ENCODE assay signal across 9 mouse cellular contexts in the genomic region with DNA sequence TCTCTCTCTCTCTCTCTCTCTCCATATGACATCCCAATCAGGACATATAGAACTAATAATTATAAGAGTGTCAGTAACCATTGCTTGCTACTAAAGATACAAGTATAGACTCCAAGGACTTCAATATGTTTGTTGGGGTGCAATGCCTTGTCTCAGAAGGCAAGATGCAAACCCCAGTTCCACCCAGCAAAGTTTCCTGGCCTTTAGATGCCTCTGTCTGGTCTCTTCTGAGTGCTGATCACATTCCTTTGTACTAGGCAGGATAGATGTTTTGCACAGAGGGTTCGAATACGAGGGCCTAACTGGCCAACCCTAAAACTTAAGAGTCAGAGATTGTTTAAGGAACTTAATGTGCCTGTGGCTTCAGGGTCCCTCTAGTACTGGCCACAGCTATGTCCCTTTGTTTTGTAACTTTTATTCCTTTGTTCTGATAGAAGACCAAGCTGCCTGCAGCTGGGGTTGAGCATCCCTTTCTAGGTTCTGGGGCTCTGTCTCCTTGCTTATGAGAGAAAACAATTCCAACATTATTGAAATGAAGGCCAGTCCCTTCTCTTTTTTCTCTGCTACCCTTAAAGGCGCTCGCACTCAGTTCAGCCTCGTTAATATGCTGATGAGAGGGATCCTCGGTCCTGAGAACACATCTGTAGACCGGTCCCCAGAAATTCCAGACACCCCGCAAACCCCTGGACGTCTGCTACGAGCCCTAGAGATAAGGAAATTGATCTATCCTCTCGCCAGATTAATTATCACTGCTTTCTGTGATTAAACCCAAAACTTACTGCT. TPM values are rescaled to one million over a fixed set of nuclear protein-coding genes. Genes with fewer than 3 reads are reported as not detected.
DNase-seq lines count a peak whose midpoint lies in the region; ATAC-seq lines count a peak whose summit lies in the region.
"Had no signal": no experiment of that assay in that cellular context is flagged by ENCODE, and none has a peak within 500 bp of the region (broad histone marks: within the 10 kb centered on the region; RNA-seq: fewer than 3 reads in every experiment).

No protein-coding gene starts in this region.

- no peaks in the 10 kb centered on the region for H3K36me3 ChIP-seq in heart, embryonic 15.5 days
- H3K36me3 ChIP-seq in hindbrain, embryonic 16.5 days (ENCODE audit: control insufficient read depth, insufficient read depth, low read length), result no peaks in the 10 kb centered on the region
- H3K36me3 ChIP-seq in neural tube, embryonic 11.5 days (ENCODE audit: control insufficient read depth, insufficient read depth, low read length), result no peaks in the 10 kb centered on the region

- 8% methylated on average over 11 of the region's 11 CpGs for WGBS in heart, embryonic 15.5 days
- WGBS in hindbrain, embryonic 16.5 days, result 6% methylated on average over 11 of the region's 11 CpGs
- 3% methylated on average over 11 of the region's 11 CpGs for WGBS in neural tube, embryonic 11.5 days

- DNase-seq in heart, postnatal 36 days, result no peak
- peak; percentile 27 for DNase-seq in embryo, embryonic 9.5 days (ENCODE audit: extremely low spot score)
- DNase-seq in neural tube, embryonic 11.5 days (ENCODE audit: low spot score), result peak; percentile 25
- DNase-seq in right cerebral cortex, postnatal 36 days (ENCODE audit: low spot score in 2 of 2), result no peak
- DNase-seq in gastrocnemius, postnatal 36 days, result no peak
- no peak for DNase-seq in adrenal gland, adult 18-20 months (ENCODE audit: low spot score in 2 of 2)

- peak overlapping the region; percentile 63 for H3K9ac ChIP-seq in heart, embryonic 15.5 days
- H3K9ac ChIP-seq in hindbrain, embryonic 16.5 days (ENCODE audit: low read depth, low read length), result peak overlapping the region; percentile 95
- peak overlapping the region; percentile 84 for H3K9ac ChIP-seq in neural tube, embryonic 11.5 days (ENCODE audit: low read length)
- H3K9ac ChIP-seq: liver, embryonic 14.5 days had no signal

- ATAC-seq in heart, embryonic 15.5 days (replicated peaks; ENCODE audit: insufficient number of reproducible peaks, insufficient read depth, low FRiP score, low read depth), result no peak
- no peak for ATAC-seq in hindbrain, embryonic 16.5 days
- ATAC-seq in neural tube, embryonic 11.5 days (ENCODE audit: insufficient read depth, low FRiP score, low TSS enrichment), result no peak

- intact Hi-C loops in heart, postnatal 36 days (cut with DNase I), result loop anchor here (5.0 to 10.0 kb wide), 3 partner anchors 452 to 1244 kb away; no protein-coding TSS in a partner anchor
- intact Hi-C loops in gastrocnemius, postnatal 36 days (cut with DNase I), result loop anchor here (10.0 kb wide), 1 partner anchor 1242 kb away; no protein-coding TSS in a partner anchor

- H3K9me3 ChIP-seq in heart, embryonic 15.5 days (replicated peaks), result no peaks in the 10 kb centered on the region
- no peaks in the 10 kb centered on the region for H3K9me3 ChIP-seq in hindbrain, embryonic 16.5 days (ENCODE audit: control insufficient read depth, low read length)
- H3K9me3 ChIP-seq in neural tube, embryonic 11.5 days (ENCODE audit: control insufficient read depth, low read length), result no peaks in the 10 kb centered on the region

- peak overlapping the region; percentile 84 for H3K27ac ChIP-seq in heart, embryonic 15.5 days
- H3K27ac ChIP-seq in hindbrain, embryonic 16.5 days (ENCODE audit: low read depth, low read length), result peak overlapping the region; percentile 94
- H3K27ac ChIP-seq in neural tube, embryonic 11.5 days (ENCODE audit: low read depth, low read length), result peak overlapping the region; percentile 0; the same call in 1 of the 2 replicates
- H3K27ac ChIP-seq: liver, embryonic 14.5 days had no signal

- H3K27me3 ChIP-seq in heart, embryonic 15.5 days, result peaks cover 45% of the 10 kb centered on the region
- no peaks in the 10 kb centered on the region for H3K27me3 ChIP-seq in hindbrain, embryonic 16.5 days (replicated peaks; ENCODE audit: control insufficient read depth, insufficient read depth, low read length)
- no peaks in the 10 kb centered on the region for H3K27me3 ChIP-seq in neural tube, embryonic 11.5 days (ENCODE audit: control insufficient read depth, insufficient read depth, low read length)

- H3K4me3 ChIP-seq in heart, embryonic 15.5 days, result peak overlapping the region; percentile 69
- peak overlapping the region; percentile 87 for H3K4me3 ChIP-seq in hindbrain, embryonic 16.5 days (ENCODE audit: low read length)
- H3K4me3 ChIP-seq in neural tube, embryonic 11.5 days (ENCODE audit: low read depth, low read length), result peak overlapping the region; percentile 78

- peaks cover 31% of the 10 kb centered on the region for H3K4me1 ChIP-seq in heart, embryonic 15.5 days (replicated peaks)
- peaks cover 10% of the 10 kb centered on the region for H3K4me1 ChIP-seq in hindbrain, embryonic 16.5 days (ENCODE audit: control insufficient read depth, insufficient read depth, low read depth, low read length)
- no peaks in the 10 kb centered on the region; the same call in 1 of the 2 replicates for H3K4me1 ChIP-seq in neural tube, embryonic 11.5 days (ENCODE audit: control insufficient read depth, insufficient read depth, low read length)

- H3K4me2 ChIP-seq in heart, embryonic 15.5 days, result peak overlapping the region; percentile 97
- H3K4me2 ChIP-seq in hindbrain, embryonic 16.5 days (ENCODE audit: low read length), result peak overlapping the region; percentile 83
- H3K4me2 ChIP-seq in neural tube, embryonic 11.5 days (ENCODE audit: low read depth), result peak overlapping the region; percentile 80

RNA-seq across cellular contexts. Expression of a gene that starts 2.5 kb away (rescaled TPM):
- polyA plus RNA-seq in heart, embryonic 15.5 days (2015; fragmentation: Nextera tagmentation; extraction: Ambion mirVana), result 42.2 and 63.9 TPM in 2 replicates
- 10 to 100 TPM; 11.6 to 14.3 TPM for total RNA-seq in heart, postnatal 36 days (2021)
- 37.9 and 45.3 TPM in 2 replicates for polyA plus RNA-seq in hindbrain, embryonic 16.5 days (2015; fragmentation: Nextera tagmentation; extraction: Ambion mirVana)
- 106 and 108 TPM in 2 replicates for polyA plus RNA-seq in neural tube, embryonic 11.5 days (2014; fragmentation: Nextera tagmentation; extraction: Ambion mirVana)
- total RNA-seq in gastrocnemius, postnatal 36 days (2021), result 1 to 10 TPM in 1 of 2 experiments, under 1 TPM in 1; 0.97 to 1.7 TPM
- total RNA-seq in adrenal gland, adult 18-20 months (2021), result 10 to 100 TPM; 11.4 to 13.3 TPM

Comparison
In these comparisons a context has a peak if more than half of its experiments do, and no peak if none do; other contexts are left out.
1. H3K27ac ChIP-seq: peak in every context shown above with its lines; median percentile 94 in hindbrain, embryonic 16.5 days; 84 in heart, embryonic 15.5 days; 0 in neural tube, embryonic 11.5 days.
2. DNase-seq: peak in embryo, embryonic 9.5 days (single experiment) and neural tube, embryonic 11.5 days (single experiment); none in heart, postnatal 36 days (0 of 2), right cerebral cortex, postnatal 36 days (0 of 2), gastrocnemius, postnatal 36 days (0 of 2) and adrenal gland, adult 18-20 months (0 of 2).
3. RNA of a gene that starts 2.5 kb away (total RNA-seq): 11.6 to 14.3 TPM in heart, postnatal 36 days and 11.4 to 13.3 TPM in adrenal gland, adult 18-20 months; 0.97 to 1.7 TPM in gastrocnemius, postnatal 36 days; every median in the first group is over 4 times any median in the second.
4. Peak in every context shown above with its lines, with median percentiles within 50 percentile points of each other: H3K4me2 ChIP-seq, H3K4me3 ChIP-seq and H3K9ac ChIP-seq.